Mouse (Mus musculus) layer of hippocampus, postnatal 25 days (tissue): ENCODE measurements at regions not wholly inside any gene's neighbourhood (a gene's known extent, or its start where the extent isn't known, plus 50 kb on each side); places are given as distances from the start of the nearest gene placed in this dataset.

Experiments used
- DNase-seq, 2 experiments: peaks; one replicate each; pipeline ENCODE4 v3.0.0; 2022; ENCODE audit warnings: mixed read lengths in 2 of 2, low spot score in 1 of 2; ENCODE audit errors: extremely low spot score in 1 of 2

GRCm38 (mm10) chr3:58063852-58064549 is 216.1 kb upstream of the Pfn2 start:
- no peak for DNase-seq

GRCm38 (mm10) chr3:58071574-58071973 is 223.7 kb upstream of the Pfn2 start:
- DNase-seq, result no peak

GRCm38 (mm10) chr3:58072230-58072839 is 224.5 kb upstream of the Pfn2 start:
- DNase-seq, result no peak

GRCm38 (mm10) chr3:58089344-58090139 is 241.7 kb upstream of the Pfn2 start:
- peak in 1 of 2 experiments; percentile 5 for DNase-seq

GRCm38 (mm10) chr3:58090396-58090795 is 242.5 kb upstream of the Pfn2 start:
- no peak for DNase-seq

GRCm38 (mm10) chr3:58091466-58092176 is 243.7 kb upstream of the Pfn2 start:
- no peak for DNase-seq

- no peak for DNase-seq
These were observed 263.1 kb upstream of the Pfn2 start for GRCm38 (mm10) chr3:58110911-58111476.

- DNase-seq, result no peak
These were observed 264.6 kb upstream of the Pfn2 start for GRCm38 (mm10) chr3:58112431-58112856.

GRCm38 (mm10) chr3:58113941-58114340 is 266.1 kb upstream of the Pfn2 start:
- peak in 1 of 2 experiments; percentile 40 for DNase-seq

- no peak for DNase-seq
These were observed 267.6 kb upstream of the Pfn2 start for GRCm38 (mm10) chr3:58115511-58115910.

- DNase-seq, result no peak
These were observed 269.0 kb upstream of the Pfn2 start for GRCm38 (mm10) chr3:58116848-58117247.

- no peak for DNase-seq
These were observed 272.2 kb upstream of the Pfn2 start for GRCm38 (mm10) chr3:58120051-58120450.

- peak; percentile 58 to 73 for DNase-seq
These were observed 274.8 kb upstream of the Pfn2 start for GRCm38 (mm10) chr3:58122456-58123359.

GRCm38 (mm10) chr3:58123396-58124077 is 275.7 kb upstream of the Pfn2 start:
- no peak for DNase-seq

- DNase-seq, result no peak
These were observed 277.0 kb upstream of the Pfn2 start for GRCm38 (mm10) chr3:58124886-58125285.

GRCm38 (mm10) chr3:58126996-58127395 is 279.1 kb upstream of the Pfn2 start:
- DNase-seq, result no peak

GRCm38 (mm10) chr3:58128059-58128458 is 280.2 kb upstream of the Pfn2 start:
- no peak for DNase-seq

GRCm38 (mm10) chr3:58129358-58129903 is 281.6 kb upstream of the Pfn2 start:
- DNase-seq, result no peak
